Mouse (Mus musculus): ENCODE measurements around the gene Fam160a1. TPM values are rescaled to one million over a fixed set of nuclear protein-coding genes. Genes with fewer than 3 reads are reported as not detected.

Gene Fam160a1
- polyA plus RNA-seq, 1 experiment from 2014 or later: 0.16 TPM

- Histone ChIP-seq H3K4me1 (ENCODE audit: control insufficient read depth, insufficient read depth, low read length) (no peaks in the 10 kb centered on the region), H3K4me2 (ENCODE audit: low read depth, low read length) (no peak overlapping the region), H3K9ac (replicated peaks; ENCODE audit: low read depth, low read length) (no peak overlapping the region), H3K9me3 (ENCODE audit: control insufficient read depth, low read length) (no peaks in the 10 kb centered on the region), H3K27me3 (ENCODE audit: control insufficient read depth, insufficient read depth, low read length) (no peaks in the 10 kb centered on the region), H3K36me3 (ENCODE audit: control insufficient read depth, insufficient read depth, low read length) (no peaks in the 10 kb centered on the region), H3K27ac (ENCODE audit: low read depth, low read length) (no peak overlapping the region), H3K4me3 (ENCODE audit: low read depth, low read length) (no peak overlapping the region)
- ATAC-seq (ENCODE audit: low read depth): no peak
- WGBS: 86% methylated on average over 6 of the region's 6 CpGs
Measured at GRCm38 (mm10) chr3:85667683-85668082, 149.4 kb downstream of the Fam160a1 start.

GRCm38 (mm10) chr3:85666736-85667135, 150.4 kb downstream of the Fam160a1 start:
- Histone ChIP-seq H3K36me3 (ENCODE audit: control insufficient read depth, insufficient read depth, low read length) (no peaks in the 10 kb centered on the region), H3K27ac (ENCODE audit: low read depth, low read length) (no peak overlapping the region), H3K4me1 (ENCODE audit: control insufficient read depth, insufficient read depth, low read length) (no peaks in the 10 kb centered on the region), H3K9ac (replicated peaks; ENCODE audit: low read depth, low read length) (no peak overlapping the region), H3K27me3 (ENCODE audit: control insufficient read depth, insufficient read depth, low read length) (no peaks in the 10 kb centered on the region), H3K9me3 (ENCODE audit: control insufficient read depth, low read length) (no peaks in the 10 kb centered on the region), H3K4me2 (ENCODE audit: low read depth, low read length) (no peak overlapping the region), H3K4me3 (ENCODE audit: low read depth, low read length) (no peak overlapping the region)
- ATAC-seq (ENCODE audit: low read depth): no peak
- whole genome bisulfite sequencing: 69% methylated on average over 12 of the region's 12 CpGs

- H3K36me3 ChIP-seq (ENCODE audit: control insufficient read depth, insufficient read depth, low read length): no peaks in the 10 kb centered on the region
- H3K4me2 ChIP-seq (ENCODE audit: low read depth, low read length): no peak overlapping the region
- H3K4me3 ChIP-seq (ENCODE audit: low read depth, low read length): no peak overlapping the region
- H3K4me1 ChIP-seq (ENCODE audit: control insufficient read depth, insufficient read depth, low read length): no peaks in the 10 kb centered on the region
- H3K27ac ChIP-seq (ENCODE audit: low read depth, low read length): no peak overlapping the region
- H3K27me3 ChIP-seq (ENCODE audit: control insufficient read depth, insufficient read depth, low read length): no peaks in the 10 kb centered on the region
- no peak overlapping the region for H3K9ac ChIP-seq (replicated peaks; ENCODE audit: low read depth, low read length)
- H3K9me3 ChIP-seq (ENCODE audit: control insufficient read depth, low read length): no peaks in the 10 kb centered on the region
- ATAC-seq (ENCODE audit: low read depth): no peak
- WGBS: 74% methylated on average over 3 of the region's 3 CpGs
Measured at GRCm38 (mm10) chr3:85666166-85666565, 150.9 kb downstream of the Fam160a1 start.

GRCm38 (mm10) chr3:85664591-85665171, 152.4 kb downstream of the Fam160a1 start:
- Histone ChIP-seq H3K4me1 (ENCODE audit: control insufficient read depth, insufficient read depth, low read length) (no peaks in the 10 kb centered on the region), H3K4me3 (ENCODE audit: low read depth, low read length) (no peak overlapping the region), H3K4me2 (ENCODE audit: low read depth, low read length) (no peak overlapping the region), H3K27ac (ENCODE audit: low read depth, low read length) (no peak overlapping the region), H3K36me3 (ENCODE audit: control insufficient read depth, insufficient read depth, low read length) (no peaks in the 10 kb centered on the region), H3K27me3 (ENCODE audit: control insufficient read depth, insufficient read depth, low read length) (no peaks in the 10 kb centered on the region), H3K9me3 (ENCODE audit: control insufficient read depth, low read length) (no peaks in the 10 kb centered on the region), H3K9ac (replicated peaks; ENCODE audit: low read depth, low read length) (no peak overlapping the region)
- 89% methylated on average over 10 of the region's 10 CpGs for WGBS
- no peak for ATAC-seq (ENCODE audit: low read depth)

- no peak overlapping the region for H3K4me2 ChIP-seq (ENCODE audit: low read depth, low read length)
- no peaks in the 10 kb centered on the region for H3K27me3 ChIP-seq (ENCODE audit: control insufficient read depth, insufficient read depth, low read length)
- no peak overlapping the region for H3K27ac ChIP-seq (ENCODE audit: low read depth, low read length)
- H3K9me3 ChIP-seq (ENCODE audit: control insufficient read depth, low read length): no peaks in the 10 kb centered on the region
- H3K4me3 ChIP-seq (ENCODE audit: low read depth, low read length): no peak overlapping the region
- ATAC-seq (ENCODE audit: low read depth): no peak
- no peaks in the 10 kb centered on the region for H3K4me1 ChIP-seq (ENCODE audit: control insufficient read depth, insufficient read depth, low read length)
- H3K36me3 ChIP-seq (ENCODE audit: control insufficient read depth, insufficient read depth, low read length): no peaks in the 10 kb centered on the region
- H3K9ac ChIP-seq (replicated peaks; ENCODE audit: low read depth, low read length): no peak overlapping the region
- 87% methylated on average over 5 of the region's 5 CpGs for WGBS
Measured at GRCm38 (mm10) chr3:85663826-85664225, 153.3 kb downstream of the Fam160a1 start.

- 55% methylated on average over 10 of the region's 10 CpGs for WGBS
- peak; percentile 32; the same call in 1 of the 2 replicates for ATAC-seq (ENCODE audit: low read depth)
- no peak overlapping the region for H3K27ac ChIP-seq (ENCODE audit: low read depth, low read length)
Measured at GRCm38 (mm10) chr3:85661926-85662813, 154.9 kb downstream of the Fam160a1 start.

GRCm38 (mm10) chr3:85659681-85660080, 157.4 kb downstream of the Fam160a1 start:
- H3K4me2 ChIP-seq (ENCODE audit: low read depth, low read length): no peak overlapping the region
- no peak overlapping the region for H3K4me3 ChIP-seq (ENCODE audit: low read depth, low read length)
- no peak overlapping the region for H3K9ac ChIP-seq (replicated peaks; ENCODE audit: low read depth, low read length)
- no peak overlapping the region for H3K27ac ChIP-seq (ENCODE audit: low read depth, low read length)
- no peaks in the 10 kb centered on the region for H3K9me3 ChIP-seq (ENCODE audit: control insufficient read depth, low read length)
- WGBS: 85% methylated on average over 7 of the region's 7 CpGs
- H3K27me3 ChIP-seq (ENCODE audit: control insufficient read depth, insufficient read depth, low read length): no peaks in the 10 kb centered on the region
- H3K4me1 ChIP-seq (ENCODE audit: control insufficient read depth, insufficient read depth, low read length): no peaks in the 10 kb centered on the region
- no peaks in the 10 kb centered on the region for H3K36me3 ChIP-seq (ENCODE audit: control insufficient read depth, insufficient read depth, low read length)
- no peak for ATAC-seq (ENCODE audit: low read depth)

More at GRCm38 (mm10) chr3:85661926-85662813, 154.9 kb downstream of the Fam160a1 start:
- Histone ChIP-seq H3K27me3 (ENCODE audit: control insufficient read depth, insufficient read depth, low read length) (no peaks in the 10 kb centered on the region), H3K9me3 (ENCODE audit: control insufficient read depth, low read length) (no peaks in the 10 kb centered on the region), H3K9ac (replicated peaks; ENCODE audit: low read depth, low read length) (no peak overlapping the region), H3K4me2 (ENCODE audit: low read depth, low read length) (no peak overlapping the region), H3K36me3 (ENCODE audit: control insufficient read depth, insufficient read depth, low read length) (no peaks in the 10 kb centered on the region), H3K4me1 (ENCODE audit: control insufficient read depth, insufficient read depth, low read length) (no peaks in the 10 kb centered on the region), H3K4me3 (ENCODE audit: low read depth, low read length) (no peak overlapping the region)

GRCm38 (mm10) chr3:85655538-85655937, 161.6 kb downstream of the Fam160a1 start:
- no peak overlapping the region for H3K9ac ChIP-seq (replicated peaks; ENCODE audit: low read depth, low read length)
- no peak overlapping the region for H3K27ac ChIP-seq (ENCODE audit: low read depth, low read length)
- no peaks in the 10 kb centered on the region for H3K9me3 ChIP-seq (ENCODE audit: control insufficient read depth, low read length)
- 93% methylated on average over 3 of the region's 3 CpGs for WGBS
- no peak overlapping the region for H3K4me2 ChIP-seq (ENCODE audit: low read depth, low read length)
- no peak for ATAC-seq (ENCODE audit: low read depth)
- H3K4me3 ChIP-seq (ENCODE audit: low read depth, low read length): no peak overlapping the region
- 0 out of 2 replicates have a peak, but pooled peaks cover 4% of the 10 kb centered on the region for H3K4me1 ChIP-seq (ENCODE audit: control insufficient read depth, insufficient read depth, low read length)
- H3K36me3 ChIP-seq (ENCODE audit: control insufficient read depth, insufficient read depth, low read length): no peaks in the 10 kb centered on the region
- H3K27me3 ChIP-seq (ENCODE audit: control insufficient read depth, insufficient read depth, low read length): no peaks in the 10 kb centered on the region

All from neural tube, embryonic 14.5 days (tissue).